Mouse (Mus musculus): ENCODE measurements around the gene Ogfod1.

The Ogfod1 gene

DNA sequence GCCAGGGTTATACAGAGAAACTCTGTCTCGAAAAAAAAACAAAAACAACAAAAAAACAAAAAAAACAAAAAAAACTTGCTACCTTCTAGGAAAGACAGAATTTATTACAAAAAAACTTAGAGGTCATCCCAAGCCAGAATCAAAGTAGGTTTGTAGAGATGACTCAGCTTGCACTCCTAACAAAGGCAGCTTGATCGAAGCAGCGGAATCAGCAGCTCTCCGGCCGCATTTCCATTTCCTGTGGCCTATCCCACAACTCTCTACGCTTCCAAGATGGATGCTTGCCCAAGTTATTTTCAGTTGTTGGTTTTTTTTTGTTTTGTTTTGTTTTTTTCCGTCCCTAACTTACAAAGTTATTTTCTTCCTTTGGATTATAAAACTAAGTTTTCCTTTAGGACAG lies 31.8 kb downstream of the Ogfod1 start:
- no peak for DNase-seq (ENCODE audit: inconsistent ontology term)

DNA sequence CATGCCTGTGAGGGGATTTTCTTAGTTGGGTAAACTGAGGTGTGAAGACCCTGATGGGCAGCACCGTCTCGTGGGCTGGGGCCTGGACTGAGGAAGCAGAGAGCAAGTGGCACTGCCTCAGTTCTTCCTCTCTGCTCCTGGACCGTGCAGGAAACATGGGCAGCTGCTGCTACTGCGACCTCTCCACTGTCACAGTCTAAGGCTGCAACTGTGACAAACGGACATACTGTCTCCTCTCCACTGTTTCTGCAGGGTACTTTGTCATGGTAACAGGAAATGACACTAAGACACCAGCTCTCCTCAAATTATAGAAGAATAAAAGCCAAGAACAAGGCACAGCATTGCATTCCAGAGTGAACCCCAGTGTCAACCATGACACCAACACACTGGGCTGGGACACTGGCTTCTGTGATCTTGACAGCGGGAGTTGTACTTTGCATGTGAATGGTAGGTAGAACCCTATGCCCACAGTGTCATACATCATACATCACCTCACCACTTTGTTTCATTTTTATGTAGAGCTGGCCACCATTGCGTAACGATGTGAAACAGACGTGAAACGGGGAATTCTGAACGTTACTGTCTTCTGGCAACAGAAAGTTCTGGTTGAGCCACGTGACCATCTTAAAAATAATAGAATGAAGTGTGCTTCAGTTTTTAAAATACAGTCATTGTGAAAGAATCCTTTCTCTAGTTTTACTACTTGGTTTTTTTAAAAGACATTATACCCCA lies 39.6 kb downstream of the Ogfod1 start:
- no peak for DNase-seq (ENCODE audit: inconsistent ontology term)

DNA sequence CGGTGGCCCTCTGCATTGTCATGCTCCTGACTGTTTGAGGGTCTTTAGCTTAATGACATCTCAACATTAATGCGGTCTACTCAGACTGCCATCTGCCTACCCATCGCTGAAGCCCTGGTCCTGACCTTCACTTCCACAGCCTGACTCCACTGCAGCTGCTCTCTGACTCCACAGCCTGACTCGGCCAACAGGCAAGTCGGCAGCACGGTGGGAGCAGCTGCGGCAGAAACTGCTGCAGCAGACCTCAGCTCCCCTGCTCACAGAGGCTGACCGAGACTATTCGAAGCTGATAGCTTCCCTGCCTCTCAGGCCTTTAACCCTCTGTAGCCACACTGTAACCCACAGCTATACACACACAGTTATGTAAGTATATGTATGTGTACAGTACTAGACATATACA lies 51.0 kb downstream of the Ogfod1 start:
- no peak for DNase-seq (ENCODE audit: inconsistent ontology term)

DNA sequence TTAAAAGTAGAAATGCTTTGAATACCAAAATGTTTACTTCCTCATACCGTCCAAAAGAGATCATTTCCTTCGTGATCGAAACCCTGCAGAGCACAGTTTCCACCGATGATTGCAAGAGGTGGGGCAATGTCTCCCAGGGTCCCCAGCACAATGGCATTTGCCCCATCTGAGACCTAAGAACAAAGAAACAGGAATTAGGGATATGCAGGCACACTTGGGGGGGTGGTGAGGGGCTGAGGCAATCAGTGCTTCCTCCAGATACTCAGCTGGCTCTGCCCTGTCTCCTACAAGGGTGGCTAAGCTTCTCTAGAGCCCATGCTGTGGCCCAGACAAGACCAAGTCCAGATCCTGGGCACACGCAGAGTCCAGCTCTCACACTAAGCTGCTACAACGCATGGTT lies 52.7 kb downstream of the Ogfod1 start:
- peak; percentile 35 for DNase-seq (ENCODE audit: inconsistent ontology term)

DNA sequence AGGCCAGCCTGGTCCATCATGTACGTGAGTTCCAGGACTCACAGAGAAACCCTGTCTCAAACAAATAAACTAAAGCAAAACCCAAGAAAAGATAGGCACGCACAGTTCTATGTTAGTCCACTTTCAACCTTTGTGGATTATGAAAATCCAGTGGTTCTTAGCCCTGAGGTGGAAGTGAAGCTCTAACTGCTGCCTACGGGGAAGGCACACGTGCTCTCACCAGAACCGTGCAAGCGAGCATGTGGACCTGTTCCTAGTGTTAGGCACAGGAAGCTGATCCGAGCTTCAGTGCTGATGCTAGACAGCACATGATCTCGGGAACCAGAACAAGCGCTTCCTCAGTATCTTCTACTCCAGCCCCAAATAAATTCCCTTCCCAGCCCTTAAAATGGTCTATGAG lies 55.9 kb downstream of the Ogfod1 start:
- DNase-seq (ENCODE audit: inconsistent ontology term): no peak

DNA sequence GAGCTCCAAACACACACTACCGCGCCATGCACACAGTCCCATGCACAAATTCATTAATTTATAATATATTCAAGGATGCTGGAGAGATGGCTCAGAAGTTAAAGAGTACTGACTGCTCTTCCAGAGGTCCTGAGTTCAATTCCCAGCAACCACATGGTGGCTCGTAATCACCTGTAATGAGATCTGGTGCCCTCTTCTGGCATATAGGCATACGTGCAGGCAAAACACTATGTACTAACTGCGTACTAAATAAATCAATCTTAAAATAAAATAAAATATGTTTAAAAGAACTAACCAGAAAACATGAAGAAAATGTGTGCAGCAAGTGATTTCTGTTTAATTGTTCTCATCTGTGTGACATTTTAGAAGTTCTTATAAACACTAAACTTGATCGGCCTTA lies 57.3 kb downstream of the Ogfod1 start:
- DNase-seq (ENCODE audit: inconsistent ontology term): no peak

DNA sequence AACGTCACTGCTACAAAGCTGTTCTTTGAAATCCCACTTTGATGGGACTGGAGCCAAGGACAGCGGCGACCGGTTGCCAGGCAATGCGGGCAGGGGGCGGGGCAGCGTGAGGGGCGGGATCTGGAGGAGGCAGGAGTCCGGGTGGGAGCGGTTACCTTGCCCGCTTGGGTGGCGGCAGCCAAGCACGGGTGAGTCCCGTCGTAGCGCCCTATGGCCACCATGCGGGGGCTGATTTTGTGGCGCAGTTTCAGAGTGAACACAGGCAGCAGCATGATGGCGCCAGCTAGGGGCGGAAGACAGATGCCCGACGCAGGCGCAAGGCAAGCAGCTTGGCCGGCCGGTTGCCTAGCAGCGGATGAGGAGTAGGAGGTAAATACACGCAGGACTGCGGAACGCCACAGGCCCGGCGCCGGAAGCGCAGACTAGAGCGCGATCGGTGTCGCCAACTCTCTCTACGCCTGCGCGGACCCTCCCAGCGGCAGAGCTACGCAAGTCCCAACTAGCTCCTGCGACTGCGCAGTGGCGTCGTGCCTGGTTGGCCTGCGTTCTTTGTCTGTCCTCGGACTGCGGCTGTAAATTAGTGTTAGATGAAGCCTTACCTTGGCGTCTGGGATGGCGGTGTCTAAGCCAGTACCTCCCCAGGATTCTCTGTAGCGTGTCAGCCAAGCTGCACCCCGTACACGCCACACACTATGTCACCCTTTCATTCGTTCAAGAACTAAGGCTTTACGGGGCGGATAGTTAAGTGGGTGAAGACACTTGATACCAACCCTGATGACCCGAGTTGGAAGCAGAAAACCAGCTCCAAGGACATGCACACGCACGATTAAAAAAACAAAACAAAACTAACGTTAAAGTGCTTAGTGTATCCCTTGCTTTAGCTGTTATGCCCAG lies 61.3 kb downstream of the Ogfod1 start, which contains the start of gene Bbs2:
TSS of gene Bbs2 (minus strand) at position 848 of the 894 bp plus-strand sequence.
- peak; percentile 99 for DNase-seq (ENCODE audit: inconsistent ontology term)

DNA sequence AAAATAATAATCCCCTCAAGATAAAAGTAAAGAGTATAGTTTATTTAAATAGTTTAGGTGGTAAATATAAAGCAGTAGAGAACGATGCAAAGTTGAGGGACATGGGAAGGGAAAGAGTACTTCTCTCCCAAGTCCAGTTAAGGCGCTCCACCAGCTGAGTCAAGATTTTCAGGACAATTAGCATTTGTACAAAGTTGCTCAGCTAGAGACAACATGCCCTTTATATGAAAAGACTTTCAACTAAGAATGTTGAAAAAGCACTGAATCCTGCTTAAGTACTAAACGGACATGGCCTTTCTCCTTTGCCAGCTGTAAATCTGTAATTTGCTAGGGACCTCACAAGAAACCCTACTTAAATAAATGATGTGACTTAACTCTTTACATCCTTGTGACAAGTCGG lies 62.0 kb downstream of the Ogfod1 start:
- peak; percentile 42 for DNase-seq (ENCODE audit: inconsistent ontology term)

DNA sequence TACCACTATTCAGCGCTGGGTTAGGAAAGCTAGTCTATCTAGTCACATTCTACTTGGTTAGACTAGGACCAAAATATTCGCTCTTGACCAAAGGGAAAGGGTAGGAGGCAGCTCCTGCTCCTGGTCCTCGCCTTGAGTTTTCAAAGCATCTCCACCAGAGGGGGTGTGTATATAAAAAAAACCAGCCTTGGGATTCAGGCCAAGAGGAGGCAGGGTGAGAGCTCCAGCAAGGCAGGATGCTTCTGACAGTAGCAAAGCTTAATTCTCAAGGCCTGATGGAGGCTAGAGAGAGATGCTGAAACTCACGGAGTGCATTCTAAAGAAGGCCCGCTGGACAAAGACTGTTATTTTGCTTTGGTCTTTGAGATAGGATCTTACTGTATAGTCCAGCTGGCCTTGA lies 67.1 kb downstream of the Ogfod1 start:
- DNase-seq (ENCODE audit: inconsistent ontology term): no peak

DNA sequence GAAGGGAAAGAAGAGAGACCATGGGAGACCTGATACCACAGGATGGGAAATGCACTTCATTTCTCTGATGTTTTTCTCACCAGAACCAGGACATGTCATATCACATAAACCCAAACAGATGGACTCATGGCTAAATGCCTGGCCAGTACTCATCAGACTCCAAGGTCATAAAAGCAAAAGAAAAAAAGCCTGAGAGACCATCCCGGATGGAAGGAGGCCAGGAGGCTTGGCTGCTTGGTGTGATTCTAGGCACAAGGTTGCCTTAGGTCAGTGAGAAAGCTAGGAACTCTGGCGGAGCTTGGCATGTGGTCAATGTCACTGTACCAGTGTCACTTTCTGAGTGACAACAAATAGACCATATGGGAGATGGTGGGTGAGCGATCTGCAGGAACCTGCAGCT lies 70.9 kb downstream of the Ogfod1 start:
- DNase-seq (ENCODE audit: inconsistent ontology term): peak; percentile 42

DNA sequence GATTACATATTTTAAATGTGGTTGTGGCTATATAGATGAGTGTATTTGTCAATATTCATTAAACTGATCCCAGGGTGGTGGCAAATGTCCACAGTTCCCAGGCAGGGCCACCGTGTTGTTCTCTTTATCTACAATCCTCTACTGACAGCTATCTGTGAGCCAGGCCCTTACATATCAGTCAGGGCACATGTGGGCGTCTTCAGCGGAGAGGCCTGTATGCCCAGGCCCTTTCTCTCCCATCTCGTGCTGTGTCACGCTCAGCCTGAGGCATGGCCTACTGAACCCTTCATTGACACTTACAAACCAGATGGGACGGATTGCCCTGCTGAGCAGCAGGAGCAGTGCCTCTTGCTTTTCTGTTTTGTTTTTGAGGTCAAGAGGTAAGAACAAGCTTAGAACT lies 72.4 kb downstream of the Ogfod1 start:
- no peak for DNase-seq (ENCODE audit: inconsistent ontology term)

DNA sequence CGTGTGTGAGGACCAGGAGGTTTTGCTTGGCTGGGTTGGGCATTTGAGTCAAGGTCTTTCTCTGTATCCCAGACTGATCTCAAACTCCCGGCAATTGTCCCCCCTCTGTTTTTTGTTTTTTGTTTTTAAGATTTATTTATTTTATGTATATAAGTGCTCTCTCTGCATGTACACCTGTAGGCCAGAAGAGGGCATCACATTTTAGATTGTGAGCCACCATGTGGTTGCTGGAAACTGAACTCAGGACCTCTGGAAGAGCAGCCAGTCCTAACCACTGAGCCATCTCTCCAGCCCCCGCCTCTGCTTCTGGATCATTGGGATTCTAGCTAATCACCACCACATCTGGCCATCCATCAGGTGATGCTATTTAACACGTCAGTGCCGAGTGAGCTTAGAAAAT lies 72.8 kb downstream of the Ogfod1 start:
- no peak for DNase-seq (ENCODE audit: inconsistent ontology term)

DNA sequence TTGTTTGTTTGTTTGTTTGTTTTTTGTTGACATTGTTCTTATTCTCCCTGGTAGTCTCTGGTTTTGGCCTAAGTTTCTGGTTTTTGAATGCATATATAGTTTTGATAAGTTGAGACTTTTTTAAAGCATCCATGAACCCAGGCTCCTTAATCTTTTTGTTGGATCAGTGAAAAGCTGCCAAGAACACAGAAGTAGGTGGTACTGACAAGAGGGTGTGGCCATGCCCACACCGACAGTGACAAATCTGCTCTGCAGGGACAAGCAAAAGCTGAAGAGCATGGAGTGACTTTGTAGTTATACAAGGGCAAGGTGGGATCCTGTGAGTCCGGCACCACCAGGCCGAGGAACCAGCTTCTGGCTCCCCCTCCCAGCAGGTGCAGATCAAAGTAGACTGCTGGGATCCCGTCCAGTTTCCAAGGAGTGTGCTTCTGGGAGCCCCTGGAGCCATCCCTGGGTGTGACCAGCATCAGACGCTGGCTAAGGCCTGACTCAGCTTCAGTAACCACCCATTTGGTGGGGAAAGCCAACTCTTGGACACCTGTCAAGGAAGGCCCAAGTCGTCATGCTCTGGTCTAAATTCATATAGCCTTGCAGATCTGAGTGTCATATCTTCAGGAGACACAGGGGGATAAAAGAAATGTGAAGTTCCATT lies 73.7 kb downstream of the Ogfod1 start:
- DNase-seq (ENCODE audit: inconsistent ontology term): no peak

DNA sequence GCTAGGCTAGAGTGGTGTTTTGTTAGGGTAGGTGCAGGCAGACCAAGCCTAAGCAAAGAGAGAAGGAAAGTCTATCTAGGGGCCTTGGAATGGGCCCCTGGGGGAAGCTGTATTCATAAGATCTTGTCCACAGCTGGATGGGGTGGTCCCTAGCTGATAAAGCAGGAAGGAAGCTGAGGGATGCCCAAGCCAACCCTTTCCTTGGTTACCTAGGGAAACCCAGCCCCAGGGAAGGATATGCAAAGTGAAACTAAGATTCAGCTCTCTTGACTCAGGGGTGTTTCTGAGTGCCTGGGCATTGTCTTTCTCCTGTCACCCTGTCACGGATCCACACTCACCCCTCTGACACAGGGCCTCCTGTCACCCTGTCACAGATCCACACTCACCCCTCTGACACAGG lies 76.4 kb downstream of the Ogfod1 start:
- no peak for DNase-seq (ENCODE audit: inconsistent ontology term)

DNA sequence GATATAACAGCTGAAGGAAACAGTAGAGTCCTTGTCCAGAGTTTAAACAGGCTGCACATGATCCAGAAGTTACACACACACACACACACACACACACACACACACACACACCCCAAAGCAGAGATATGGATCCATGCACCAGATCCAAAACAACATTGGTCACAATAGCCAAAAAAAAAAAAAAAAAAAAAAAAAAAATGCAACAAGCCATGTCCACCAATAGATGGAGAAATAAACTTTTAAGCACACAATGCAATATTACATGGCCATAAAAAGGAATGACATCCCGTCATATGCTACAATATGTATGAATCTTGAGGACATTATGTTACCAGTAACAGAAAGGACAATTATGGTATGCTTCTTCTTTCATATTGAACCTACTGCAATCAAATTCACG lies 77.0 kb downstream of the Ogfod1 start:
- DNase-seq (ENCODE audit: inconsistent ontology term): no peak

Data from Muller cell, postnatal 12 days (primary cell).